Mouse (Mus musculus) liver, embryonic 16.5 days (tissue): ENCODE measurements around the gene Ddr1. TPM values are rescaled to one million over a fixed set of nuclear protein-coding genes. Genes with fewer than 3 reads are reported as not detected.

Source experiments
- ATAC-seq: fragments of 200-750 bp; cut with Nextera tagmentation; 2 replicates; pipeline ENCODE4 v1.8.0; 2017; ENCODE audit warnings: low read depth, mild to moderate bottlenecking, moderate number of reproducible peaks, moderate library complexity
- H3K27ac ChIP-seq: fragments of 300-500 bp; sonication (generic); 2 replicates; pipeline ENCODE4 v1.5.1; 2014; ENCODE audit warnings: mild to moderate bottlenecking, low read length
- H3K27me3 ChIP-seq: fragments of 300-500 bp; sonication (generic); 2 replicates; pipeline ENCODE4 v1.6.1; 2014; ENCODE audit warnings: low read depth, low read length, mixed read lengths; ENCODE audit not compliant: control insufficient read depth, insufficient read depth
- H3K36me3 ChIP-seq: fragments of 300-500 bp; sonication (generic); 2 replicates; pipeline ENCODE4 v1.6.1; 2014; ENCODE audit warnings: mild to moderate bottlenecking; ENCODE audit not compliant: control insufficient read depth, insufficient read depth
- H3K4me1 ChIP-seq: fragments of 300-500 bp; sonication (generic); 2 replicates; pipeline ENCODE4 v1.6.1; 2014; ENCODE audit warnings: low read depth, low read length, mixed read lengths; ENCODE audit not compliant: control insufficient read depth
- H3K4me2 ChIP-seq: fragments of 300-500 bp; sonication (generic); 2 replicates; pipeline ENCODE4 v1.6.1; 2014; ENCODE audit warnings: low read depth, low read length, mixed read lengths
- H3K4me3 ChIP-seq: fragments of 300-500 bp; sonication (generic); 2 replicates; pipeline ENCODE4 v1.5.1; 2014; ENCODE audit warnings: low read depth, mild to moderate bottlenecking, low read length
- H3K9ac ChIP-seq: fragments of 300-500 bp; sonication (generic); 2 replicates; pipeline ENCODE4 v1.6.1; 2014; ENCODE audit warnings: low read depth, low read length
- H3K9me3 ChIP-seq: fragments of 300-500 bp; sonication (generic); replicated peaks from 2 replicates; pipeline ENCODE4 v1.6.1; 2016; ENCODE audit warnings: low read length; ENCODE audit not compliant: control insufficient read depth
- WGBS: fragments of 180-500 bp; shearing (Covaris S2); extraction: QIAGEN DNeasy Blood & Tissue Kit; methylation state at CpG from one replicate; pipeline ENCODE4 v1.1.7; 2014; ENCODE audit not compliant: insufficient replicate concordance; 5-methylcytosine and 5-hydroxymethylcytosine counted together
- polyA plus RNA-seq: library from polyadenylated mRNA; unstranded; fragments of >200 nt; fragmentation: Nextera tagmentation; extraction: Ambion mirVana; gene quantifications from 2 replicates; pipeline ENCODE4 v1.2.1, GENCODE M21; 2015

The Ddr1 gene
- polyA plus RNA-seq, 1 experiment from 2014 or later: 4.1 TPM

DNA sequence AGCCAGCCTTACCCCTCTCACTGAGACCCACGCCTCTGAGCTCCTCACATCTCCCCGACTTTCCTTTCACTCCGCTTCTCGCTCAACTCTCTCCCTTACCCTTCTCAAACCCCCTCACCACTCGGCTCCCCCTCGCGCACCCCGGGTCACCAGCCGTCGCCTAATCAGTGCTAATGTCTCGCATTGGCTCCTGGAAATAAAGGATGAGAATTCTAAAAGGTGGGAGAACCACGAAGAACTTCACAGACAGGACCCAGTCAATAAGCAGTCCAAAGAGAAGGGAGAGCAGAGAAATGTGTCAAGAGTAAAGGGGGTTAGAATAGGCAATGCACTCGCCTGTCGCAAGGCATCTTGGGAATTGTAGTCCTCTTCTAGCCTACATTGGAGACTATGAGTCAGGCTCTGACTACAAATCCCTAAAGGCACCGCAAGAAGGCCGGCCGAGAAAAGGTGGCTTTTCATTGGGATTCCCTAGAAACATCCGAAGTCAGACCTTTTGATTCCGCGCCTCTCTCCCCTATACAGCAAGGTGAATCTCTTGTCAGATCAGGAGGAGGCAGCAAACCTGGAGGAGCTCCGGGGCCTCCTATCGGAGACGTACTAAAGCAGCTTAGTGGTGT, 30.9 kb downstream of the Ddr1 start, which contains the start of gene Gtf2h4:
Gtf2h4 (minus strand) TSS at position 324 of the 620 bp plus-strand sequence.
- Histone ChIP-seq H3K4me3 (peak within 1 kb of the TSS; percentile 70), H3K27me3 (no peaks in the 10 kb centered on the region), H3K9ac (peak within 1 kb of the TSS; percentile 80), H3K4me1 (peaks cover 6% of the 10 kb centered on the region), H3K36me3 (no peaks in the 10 kb centered on the region), H3K4me2 (peak within 1 kb of the TSS; percentile 67), H3K27ac (no peak within 1 kb of the TSS), H3K9me3 (no peaks in the 10 kb centered on the region)
- 2% methylated on average over 23 of the region's 23 CpGs for WGBS
- ATAC-seq: peak; percentile 97

DNA sequence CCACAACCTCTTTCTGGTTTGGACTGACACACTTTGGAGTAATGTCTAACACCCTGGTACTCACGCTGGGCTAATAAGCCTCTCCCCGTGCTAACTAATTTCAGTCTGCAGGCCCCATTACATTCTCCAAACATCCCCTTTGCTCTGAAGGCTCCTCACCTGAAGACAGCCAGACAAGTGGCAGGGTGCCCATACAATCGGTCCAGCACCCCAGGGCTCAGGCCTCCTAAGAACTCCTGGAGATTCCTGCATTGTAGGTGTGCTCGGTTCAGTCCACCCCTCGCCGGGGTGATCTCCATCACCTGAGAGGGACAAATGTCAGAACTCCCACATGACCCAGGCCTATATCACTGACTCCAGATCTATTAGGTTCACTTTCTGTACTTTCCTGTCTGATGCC, 31.9 kb downstream of the Ddr1 start:
- peaks cover 10% of the 10 kb centered on the region for H3K4me1 ChIP-seq
- no peaks in the 10 kb centered on the region for H3K36me3 ChIP-seq
- WGBS: 85% methylated on average over 6 of the region's 6 CpGs
- no peak overlapping the region for H3K4me2 ChIP-seq
- no peaks in the 10 kb centered on the region for H3K9me3 ChIP-seq
- no peak overlapping the region for H3K4me3 ChIP-seq
- H3K27me3 ChIP-seq: no peaks in the 10 kb centered on the region
- H3K9ac ChIP-seq: no peak overlapping the region
- no peak for ATAC-seq
- no peak overlapping the region for H3K27ac ChIP-seq

DNA sequence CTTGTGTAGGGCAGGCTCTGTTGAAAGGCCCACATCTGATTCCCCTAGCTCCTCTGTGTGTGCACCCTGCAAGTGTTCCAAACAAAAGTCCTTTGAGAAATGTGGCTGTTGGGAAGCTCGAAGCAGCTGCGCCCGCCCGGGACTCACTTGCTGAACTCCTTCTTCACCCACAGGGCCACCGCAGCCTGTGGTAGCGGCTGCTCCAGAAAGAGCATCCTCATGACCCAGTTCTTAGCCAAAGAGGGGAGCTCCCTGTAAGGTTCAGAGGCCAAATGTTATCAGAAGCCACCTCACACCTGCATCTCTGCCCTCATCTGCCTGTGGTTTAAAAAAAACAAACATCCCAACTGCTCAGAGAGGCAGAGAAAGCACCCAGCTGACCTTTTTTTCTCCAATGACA, 32.6 kb downstream of the Ddr1 start:
- no peak for ATAC-seq
- H3K27me3 ChIP-seq: no peaks in the 10 kb centered on the region
- H3K9me3 ChIP-seq: no peaks in the 10 kb centered on the region
- H3K4me1 ChIP-seq: peaks cover 13% of the 10 kb centered on the region
- H3K27ac ChIP-seq: no peak overlapping the region
- H3K4me2 ChIP-seq: no peak overlapping the region
- 78% methylated on average over 6 of the region's 6 CpGs for WGBS
- no peak overlapping the region for H3K9ac ChIP-seq
- no peaks in the 10 kb centered on the region for H3K36me3 ChIP-seq
- no peak overlapping the region for H3K4me3 ChIP-seq

DNA sequence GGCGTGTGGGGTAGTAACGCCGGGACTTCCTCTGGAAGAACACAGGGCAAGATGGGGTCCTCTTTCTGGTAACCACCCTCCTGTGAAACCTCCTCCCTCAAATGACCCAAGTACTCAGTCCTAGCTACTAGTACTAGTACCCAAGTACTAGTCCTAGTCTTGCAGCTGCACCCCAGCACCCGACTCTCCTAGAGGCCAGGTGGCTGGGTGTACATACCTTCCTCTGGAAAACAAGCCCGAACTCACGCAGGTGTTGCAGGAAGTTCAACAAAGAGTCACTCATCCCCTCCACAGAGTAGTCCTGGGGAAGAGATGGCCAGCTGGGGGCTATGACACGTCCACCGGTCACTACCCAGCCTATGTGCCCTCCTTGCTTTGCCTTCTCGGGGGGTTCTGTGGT, 34.7 kb downstream of the Ddr1 start:
- no peaks in the 10 kb centered on the region for H3K36me3 ChIP-seq
- peaks cover 16% of the 10 kb centered on the region for H3K4me1 ChIP-seq
- no peak overlapping the region for H3K9ac ChIP-seq
- H3K4me2 ChIP-seq: no peak overlapping the region
- 79% methylated on average over 9 of the region's 9 CpGs for WGBS
- H3K9me3 ChIP-seq: no peaks in the 10 kb centered on the region
- H3K27ac ChIP-seq: no peak overlapping the region
- no peak overlapping the region for H3K4me3 ChIP-seq
- no peaks in the 10 kb centered on the region for H3K27me3 ChIP-seq
- ATAC-seq: no peak

DNA sequence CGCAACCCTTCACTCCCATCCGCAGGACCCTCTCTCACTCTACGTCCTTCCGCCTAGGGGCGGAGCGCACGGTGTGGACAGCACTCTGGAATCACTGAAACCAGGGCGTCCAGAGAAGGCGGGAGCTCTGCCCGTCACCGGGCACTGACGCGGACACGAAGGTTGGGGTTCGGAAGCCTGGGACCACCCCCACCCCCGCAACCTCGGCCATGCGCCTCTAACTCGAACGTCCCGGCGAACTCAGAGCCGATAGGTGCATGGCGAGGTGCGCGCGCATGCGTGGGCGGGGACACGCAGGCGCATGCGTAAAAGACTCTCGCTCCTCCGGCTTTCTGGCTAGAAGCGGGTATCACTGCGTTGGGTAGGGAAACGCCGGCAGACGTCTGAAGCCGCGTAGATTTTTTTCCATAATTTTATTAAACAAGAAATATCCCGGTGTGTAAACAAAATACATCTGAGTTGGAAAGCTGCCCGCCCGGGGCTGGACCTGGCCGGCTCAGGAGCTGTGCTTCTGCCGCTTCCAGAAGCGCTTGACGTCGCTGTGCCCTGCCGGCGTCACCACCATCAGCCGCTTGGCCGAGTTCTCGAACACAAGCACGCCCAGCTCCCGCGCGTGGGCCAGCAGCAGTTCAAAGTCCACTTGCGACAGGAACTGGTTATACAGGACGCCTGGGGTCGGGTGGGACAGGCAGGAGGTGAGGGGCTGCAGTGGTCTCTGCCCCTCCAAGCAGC, 36.9 kb downstream of the Ddr1 start, which contains the start of gene Vars2:
Vars2 (minus strand) TSS at position 259 of the 732 bp plus-strand sequence.
- peak within 1 kb of the TSS; percentile 52 for H3K27ac ChIP-seq
- peak within 1 kb of the TSS; percentile 85 for H3K4me3 ChIP-seq
- WGBS: under 1% methylated on average over 61 of the region's 61 CpGs
- peak within 1 kb of the TSS; percentile 77 for H3K9ac ChIP-seq
- no peaks in the 10 kb centered on the region for H3K27me3 ChIP-seq
- peak; percentile 85 for ATAC-seq
- H3K4me1 ChIP-seq: peaks cover 12% of the 10 kb centered on the region
- H3K4me2 ChIP-seq: peak within 1 kb of the TSS; percentile 98
- no peaks in the 10 kb centered on the region for H3K9me3 ChIP-seq
- H3K36me3 ChIP-seq: no peaks in the 10 kb centered on the region; the same call in 1 of the 2 replicates

DNA sequence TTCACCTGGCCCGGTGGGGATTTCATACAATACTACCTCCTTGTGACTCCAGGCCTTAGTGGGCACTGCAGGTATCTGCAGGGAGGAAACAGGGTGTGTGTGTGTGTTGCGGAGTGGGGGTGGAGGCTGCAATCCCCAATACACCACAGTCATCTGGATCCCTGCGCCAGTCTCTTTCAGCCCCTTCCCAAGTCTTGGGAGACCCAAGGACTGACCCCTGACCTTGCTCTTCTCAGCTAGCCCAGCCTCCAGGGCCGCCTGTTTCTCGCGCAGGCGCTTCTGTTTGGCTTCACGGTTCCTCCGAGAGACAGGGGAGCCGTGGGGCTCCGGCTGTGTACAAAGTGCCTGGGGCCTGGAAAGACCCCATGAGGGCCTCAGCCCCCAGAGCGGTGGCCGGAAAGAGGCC, 37.6 kb downstream of the Ddr1 start:
- H3K9me3 ChIP-seq: no peaks in the 10 kb centered on the region
- no peaks in the 10 kb centered on the region; the same call in 1 of the 2 replicates for H3K36me3 ChIP-seq
- peak; percentile 9; the same call in 1 of the 2 replicates for ATAC-seq
- 5% methylated on average over 13 of the region's 13 CpGs for WGBS
- peaks cover 11% of the 10 kb centered on the region for H3K4me1 ChIP-seq
- H3K9ac ChIP-seq: peak overlapping the region; percentile 77
- H3K27me3 ChIP-seq: no peaks in the 10 kb centered on the region
- peak overlapping the region; percentile 85 for H3K4me3 ChIP-seq
- H3K27ac ChIP-seq: peak overlapping the region; percentile 52
- H3K4me2 ChIP-seq: peak overlapping the region; percentile 98

DNA sequence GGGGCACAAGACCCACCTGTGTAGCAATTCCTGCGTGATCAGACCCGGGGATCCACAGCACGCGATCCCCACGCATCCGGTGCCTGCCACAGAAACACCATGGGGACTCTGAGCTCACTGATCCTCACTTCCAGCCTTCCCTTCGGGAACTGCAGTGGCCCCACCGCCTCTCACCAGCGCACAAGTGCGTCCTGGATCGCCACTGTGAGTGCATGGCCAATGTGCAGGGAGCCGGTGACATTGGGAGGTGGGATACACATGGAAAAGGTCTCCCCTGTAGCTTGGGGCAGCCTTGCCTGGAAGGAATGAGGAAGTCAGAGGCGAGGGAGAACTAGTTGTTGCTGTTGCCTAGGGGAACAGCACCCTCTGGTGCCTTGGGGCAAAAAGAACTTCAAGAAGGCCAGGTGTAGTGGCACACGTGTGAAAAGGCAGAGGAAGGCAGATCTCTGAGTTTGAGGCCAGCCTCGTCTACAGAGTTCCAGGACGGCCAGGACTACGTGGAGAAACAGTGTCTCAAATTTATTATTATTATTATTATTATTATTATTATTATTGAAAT, 38.4 kb downstream of the Ddr1 start:
- H3K27me3 ChIP-seq: no peaks in the 10 kb centered on the region
- H3K9ac ChIP-seq: no peak overlapping the region
- no peak overlapping the region for H3K4me3 ChIP-seq
- no peaks in the 10 kb centered on the region for H3K9me3 ChIP-seq
- H3K27ac ChIP-seq: no peak overlapping the region
- H3K36me3 ChIP-seq: no peaks in the 10 kb centered on the region; the same call in 1 of the 2 replicates
- H3K4me2 ChIP-seq: no peak overlapping the region
- H3K4me1 ChIP-seq: peaks cover 11% of the 10 kb centered on the region
- WGBS: 71% methylated on average over 17 of the region's 17 CpGs
- no peak for ATAC-seq

DNA sequence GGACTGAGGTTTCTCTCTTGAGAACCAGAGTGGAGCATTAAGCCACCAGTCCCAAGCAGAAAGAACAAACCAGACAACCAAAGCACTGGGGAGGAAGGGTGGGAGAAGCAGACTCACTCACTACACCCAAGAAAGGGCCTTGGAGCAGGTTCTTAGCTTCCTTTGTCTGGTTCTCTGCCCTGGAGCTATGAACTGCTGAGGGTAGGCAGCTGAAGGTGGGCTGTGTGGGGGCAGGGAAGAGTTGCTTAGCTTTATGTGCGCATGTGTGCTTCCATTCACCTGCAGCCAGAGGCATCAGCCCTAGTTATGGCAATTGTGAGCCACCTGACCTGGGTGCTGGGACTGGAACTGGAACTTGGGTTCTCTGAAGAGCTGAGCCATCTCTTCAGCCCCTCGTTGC, 51.3 kb downstream of the Ddr1 start:
- Histone ChIP-seq H3K36me3 (peaks cover 8% of the 10 kb centered on the region; the same call in 1 of the 2 replicates), H3K9me3 (no peaks in the 10 kb centered on the region), H3K27ac (no peak overlapping the region), H3K4me3 (no peak overlapping the region), H3K27me3 (no peaks in the 10 kb centered on the region), H3K4me1 (no peaks in the 10 kb centered on the region), H3K4me2 (no peak overlapping the region), H3K9ac (no peak overlapping the region)
- 61% methylated on average over 2 of the region's 2 CpGs for WGBS
- no peak for ATAC-seq

DNA sequence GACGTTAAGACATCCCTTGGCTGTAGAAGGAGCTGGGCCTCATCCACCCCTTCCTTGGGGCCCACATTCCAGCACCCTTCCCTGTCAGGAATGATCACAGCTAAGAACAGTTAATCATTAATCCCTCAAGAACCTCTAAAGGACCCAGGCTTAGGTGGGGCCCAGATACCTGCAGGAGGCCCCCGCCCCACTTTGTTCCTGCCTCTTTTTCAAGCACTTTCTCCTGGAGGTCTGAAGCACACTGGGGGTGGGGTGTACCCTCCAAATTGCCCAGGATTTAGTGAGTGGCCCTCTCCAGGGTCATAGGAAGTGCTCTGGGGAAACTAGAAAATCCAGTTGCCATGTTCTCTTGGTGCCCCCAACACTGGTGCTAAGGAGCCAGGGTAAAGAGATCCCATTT, 55.0 kb downstream of the Ddr1 start:
- H3K4me3 ChIP-seq: no peak overlapping the region
- no peak overlapping the region for H3K27ac ChIP-seq
- H3K36me3 ChIP-seq: no peaks in the 10 kb centered on the region
- no peaks in the 10 kb centered on the region for H3K4me1 ChIP-seq
- no peak for ATAC-seq
- 67% methylated on average over 2 of the region's 2 CpGs for WGBS
- no peaks in the 10 kb centered on the region for H3K27me3 ChIP-seq
- H3K4me2 ChIP-seq: no peak overlapping the region
- H3K9me3 ChIP-seq: no peaks in the 10 kb centered on the region
- H3K9ac ChIP-seq: no peak overlapping the region
